Comparison of ENCODE assay signal across 19 mouse cellular contexts in the genomic region with DNA sequence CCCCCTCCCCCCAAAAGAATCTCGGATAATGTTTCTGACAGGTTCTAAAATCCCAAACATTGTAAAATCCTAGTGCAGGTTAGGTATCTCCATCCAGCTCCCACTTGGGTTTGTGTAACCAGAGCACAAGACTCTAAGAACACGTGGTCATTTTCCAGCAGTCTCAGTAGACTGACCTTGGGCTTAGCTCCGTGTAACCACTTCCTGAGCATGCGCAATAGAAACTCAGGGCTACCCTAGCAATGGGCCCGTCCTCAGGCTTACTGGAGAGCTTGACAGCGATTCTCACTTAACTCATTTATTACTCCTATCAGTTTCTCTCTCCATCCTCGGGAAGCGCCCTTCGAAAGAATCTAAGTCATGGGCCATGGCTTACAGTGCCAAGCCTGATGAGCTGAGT.
"Had no signal": no experiment of that assay in that cellular context is flagged by ENCODE, and none has a peak within 500 bp of the region (broad histone marks: within the 10 kb centered on the region; RNA-seq: fewer than 3 reads in every experiment).

No protein-coding gene starts in this region.

- H3K4me1 ChIP-seq: midbrain, embryonic 10.5 days; midbrain, embryonic 12.5 days; neural tube, embryonic 13.5 days; neural tube, embryonic 15.5 days; stomach, embryonic 15.5 days had no signal

- H3K4me2 ChIP-seq: lung, embryonic 14.5 days; midbrain, embryonic 12.5 days; neural tube, embryonic 13.5 days; neural tube, embryonic 15.5 days; stomach, embryonic 15.5 days had no signal

- H3K27me3 ChIP-seq: midbrain, embryonic 12.5 days; neural tube, embryonic 13.5 days; neural tube, embryonic 15.5 days; stomach, embryonic 15.5 days had no signal

- H3K9me3 ChIP-seq: midbrain, embryonic 10.5 days; midbrain, embryonic 12.5 days; neural tube, embryonic 13.5 days; neural tube, embryonic 15.5 days; stomach, embryonic 15.5 days had no signal

- ATAC-seq: midbrain, embryonic 16.5 days had no signal

- H3K9ac ChIP-seq: lung, embryonic 14.5 days; midbrain, embryonic 12.5 days; neural tube, embryonic 13.5 days; neural tube, embryonic 15.5 days; stomach, embryonic 15.5 days had no signal

- DNase-seq: lung, adult 18-20 months; lung, embryonic 14.5 days; lung, postnatal 10 days; lung, postnatal 4 days; midbrain, embryonic 14.5 days; retina, postnatal 1 day; right cerebral cortex, adult 18-20 months; right cerebral cortex, postnatal 25 days; thymus, adult 2 months; thymus, postnatal 25 days; thymus, postnatal 4 days had no signal

- H3K4me3 ChIP-seq: midbrain, embryonic 10.5 days; midbrain, embryonic 12.5 days; myocyte; neural tube, embryonic 13.5 days; neural tube, embryonic 15.5 days; stomach, embryonic 15.5 days had no signal

- H3K27ac ChIP-seq: midbrain, embryonic 10.5 days; midbrain, embryonic 12.5 days; neural tube, embryonic 13.5 days; neural tube, embryonic 15.5 days; stomach, embryonic 15.5 days; stomach, postnatal 0 days had no signal
